Mouse (Mus musculus): ENCODE results near the gene Rhob. TPM values are rescaled to one million over a fixed set of nuclear protein-coding genes. Genes with fewer than 3 reads are reported as not detected.
"Not testable (repeated sequence)": the region's sequence is repeated elsewhere in the genome, so short reads cannot be mapped to it uniquely, and the experiment has no call there.

Gene Rhob
- total RNA-seq, 1 experiment from 2014 or later, result 45.8 TPM

GRCm38 (mm10) chr12:8488652-8488980, 11.2 kb downstream of the Rhob start:
- ATAC-seq (replicated peaks; ENCODE audit: insufficient number of reproducible peaks, low FRiP score, low TSS enrichment, poor library complexity, severe bottlenecking), result no peak

- ATAC-seq (replicated peaks; ENCODE audit: insufficient number of reproducible peaks, low FRiP score, low TSS enrichment, poor library complexity, severe bottlenecking), result 0 out of 2 replicates have a peak, but pooled peaks have one; percentile 17
These were observed 11.7 kb downstream of the Rhob start for GRCm38 (mm10) chr12:8487959-8488651.

- ATAC-seq (replicated peaks; ENCODE audit: insufficient number of reproducible peaks, low FRiP score, low TSS enrichment, poor library complexity, severe bottlenecking), result no peak
These were observed 12.5 kb downstream of the Rhob start for GRCm38 (mm10) chr12:8487281-8487680.

- no peak for ATAC-seq (replicated peaks; ENCODE audit: insufficient number of reproducible peaks, low FRiP score, low TSS enrichment, poor library complexity, severe bottlenecking)
These were observed 14.6 kb downstream of the Rhob start for GRCm38 (mm10) chr12:8485247-8485646.

- ATAC-seq (replicated peaks; ENCODE audit: insufficient number of reproducible peaks, low FRiP score, low TSS enrichment, poor library complexity, severe bottlenecking), result no peak
These were observed 17.6 kb downstream of the Rhob start for GRCm38 (mm10) chr12:8482169-8482568.

GRCm38 (mm10) chr12:8474836-8475387, 24.9 kb downstream of the Rhob start:
- ATAC-seq (replicated peaks; ENCODE audit: insufficient number of reproducible peaks, low FRiP score, low TSS enrichment, poor library complexity, severe bottlenecking), result no peak

GRCm38 (mm10) chr12:8472591-8473358, 27.0 kb downstream of the Rhob start:
- ATAC-seq (replicated peaks; ENCODE audit: insufficient number of reproducible peaks, low FRiP score, low TSS enrichment, poor library complexity, severe bottlenecking), result no peak

- no peak for ATAC-seq (replicated peaks; ENCODE audit: insufficient number of reproducible peaks, low FRiP score, low TSS enrichment, poor library complexity, severe bottlenecking)
These were observed 27.8 kb downstream of the Rhob start for GRCm38 (mm10) chr12:8472051-8472450.

- no peak for ATAC-seq (replicated peaks; ENCODE audit: insufficient number of reproducible peaks, low FRiP score, low TSS enrichment, poor library complexity, severe bottlenecking)
These were observed 28.8 kb downstream of the Rhob start for GRCm38 (mm10) chr12:8470962-8471361.

GRCm38 (mm10) chr12:8469742-8470494, 29.9 kb downstream of the Rhob start:
- no peak for ATAC-seq (replicated peaks; ENCODE audit: insufficient number of reproducible peaks, low FRiP score, low TSS enrichment, poor library complexity, severe bottlenecking)

- no peak for ATAC-seq (replicated peaks; ENCODE audit: insufficient number of reproducible peaks, low FRiP score, low TSS enrichment, poor library complexity, severe bottlenecking)
These were observed 31.5 kb downstream of the Rhob start for GRCm38 (mm10) chr12:8468221-8468865.

GRCm38 (mm10) chr12:8467029-8467924, 32.5 kb downstream of the Rhob start:
- no peak for ATAC-seq (replicated peaks; ENCODE audit: insufficient number of reproducible peaks, low FRiP score, low TSS enrichment, poor library complexity, severe bottlenecking)

GRCm38 (mm10) chr12:8465680-8466079, 34.1 kb downstream of the Rhob start:
- ATAC-seq (replicated peaks; ENCODE audit: insufficient number of reproducible peaks, low FRiP score, low TSS enrichment, poor library complexity, severe bottlenecking), result no peak

- no peak for ATAC-seq (replicated peaks; ENCODE audit: insufficient number of reproducible peaks, low FRiP score, low TSS enrichment, poor library complexity, severe bottlenecking)
These were observed 34.8 kb downstream of the Rhob start for GRCm38 (mm10) chr12:8464961-8465360.

GRCm38 (mm10) chr12:8463599-8464160, 36.1 kb downstream of the Rhob start:
- ATAC-seq (replicated peaks; ENCODE audit: insufficient number of reproducible peaks, low FRiP score, low TSS enrichment, poor library complexity, severe bottlenecking), result no peak

GRCm38 (mm10) chr12:8462533-8462932, 37.3 kb downstream of the Rhob start:
- ATAC-seq (replicated peaks; ENCODE audit: insufficient number of reproducible peaks, low FRiP score, low TSS enrichment, poor library complexity, severe bottlenecking), result no peak

GRCm38 (mm10) chr12:8461575-8461974, 38.2 kb downstream of the Rhob start:
- ATAC-seq (replicated peaks; ENCODE audit: insufficient number of reproducible peaks, low FRiP score, low TSS enrichment, poor library complexity, severe bottlenecking), result not testable (repeated sequence)

GRCm38 (mm10) chr12:8458400-8458799, 41.4 kb downstream of the Rhob start:
- no peak for ATAC-seq (replicated peaks; ENCODE audit: insufficient number of reproducible peaks, low FRiP score, low TSS enrichment, poor library complexity, severe bottlenecking)
